Mouse (Mus musculus) intestine, embryonic 15.5 days (tissue): ENCODE data around the gene Fam19a5. TPM values are rescaled to one million over a fixed set of nuclear protein-coding genes. Genes with fewer than 3 reads are reported as not detected.

ENCODE experiments used
- ATAC-seq: fragments of 200-750 bp; cut with Nextera tagmentation; 2 replicates; pipeline ENCODE4 v1.8.0; 2017; ENCODE audit warnings: moderate TSS enrichment, moderate library complexity
- H3K27ac ChIP-seq: fragments of 300-500 bp; sonication (generic); 2 replicates; pipeline ENCODE4 v1.5.1; 2015; ENCODE audit warnings: mild to moderate bottlenecking, inconsistent platforms
- H3K27me3 ChIP-seq: fragments of 300-500 bp; sonication (generic); replicated peaks from 2 replicates; pipeline ENCODE4 v1.6.1; 2015; ENCODE audit warnings: inconsistent platforms
- H3K36me3 ChIP-seq: fragments of 300-500 bp; sonication (generic); 2 replicates; pipeline ENCODE4 v1.6.1; 2015; ENCODE audit warnings: inconsistent platforms
- H3K4me1 ChIP-seq: fragments of 300-500 bp; sonication (generic); replicated peaks from 2 replicates; pipeline ENCODE4 v1.6.1; 2015; ENCODE audit warnings: inconsistent platforms
- H3K4me2 ChIP-seq: fragments of 300-500 bp; sonication (generic); replicated peaks from 2 replicates; pipeline ENCODE4 v1.6.1; 2015; ENCODE audit warnings: mild to moderate bottlenecking, inconsistent platforms
- H3K4me3 ChIP-seq: fragments of 300-500 bp; sonication (generic); replicated peaks from 2 replicates; pipeline ENCODE4 v1.5.1; 2015; ENCODE audit warnings: inconsistent platforms
- H3K9ac ChIP-seq: fragments of 300-500 bp; sonication (generic); 2 replicates; pipeline ENCODE4 v1.6.1; 2015; ENCODE audit warnings: inconsistent platforms
- H3K9me3 ChIP-seq: fragments of 300-500 bp; sonication (generic); 2 replicates; pipeline ENCODE4 v1.6.1; 2016; ENCODE audit warnings: inconsistent platforms
- WGBS: fragments of 180-500 bp; shearing (Covaris S2); methylation state at CpG from one replicate; pipeline ENCODE4 v1.1.7; 2015; 5-methylcytosine and 5-hydroxymethylcytosine counted together
- polyA plus RNA-seq: library from polyadenylated mRNA; unstranded; fragments of >200 nt; fragmentation: Nextera tagmentation; extraction: Ambion mirVana; gene quantifications from 2 replicates; pipeline ENCODE4 v1.2.1, GENCODE M21; 2015

The Fam19a5 gene
- 2.4 and 2.6 TPM in 2 replicates for polyA plus RNA-seq

DNA sequence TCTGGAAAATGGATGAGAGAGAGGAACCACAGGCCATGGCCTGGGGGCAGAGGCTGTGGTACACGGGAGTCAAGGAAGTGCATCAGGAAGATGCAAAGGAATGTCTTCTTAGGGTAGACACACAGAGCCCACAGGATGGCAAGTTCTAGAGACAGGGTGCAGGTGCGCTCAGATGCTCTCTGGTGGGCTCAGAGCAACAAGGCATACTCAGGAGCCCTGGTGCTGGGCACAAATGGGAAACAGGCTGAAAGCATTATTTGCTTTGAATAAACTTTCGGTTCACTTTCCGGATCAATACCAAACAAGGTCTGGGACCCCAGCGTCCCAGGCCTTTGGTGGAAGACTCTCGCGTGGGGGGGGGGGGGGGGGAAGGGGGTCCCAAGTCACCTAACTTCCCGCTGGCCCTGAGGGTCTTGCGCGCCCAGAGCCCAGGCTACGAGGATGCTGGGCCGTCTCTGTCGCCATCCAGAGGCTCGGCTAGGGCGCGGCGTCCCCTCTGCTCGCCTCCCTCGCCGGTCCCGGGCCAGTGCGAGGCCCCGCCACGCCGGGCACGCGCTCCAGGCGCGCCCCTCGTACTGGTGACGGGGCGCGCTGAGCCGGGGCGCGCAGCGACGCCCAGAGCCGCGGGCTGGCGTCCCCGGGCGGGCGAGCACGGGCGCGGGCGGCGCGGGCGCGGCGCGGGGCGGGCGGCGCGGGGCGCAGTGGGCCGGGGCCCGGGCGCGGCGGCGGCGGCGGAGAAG is at the start of gene Fam19a5:
Fam19a5 (plus strand) TSS at position 701 of the 740 bp plus-strand sequence.
- Histone ChIP-seq H3K4me2 (peak within 1 kb of the TSS; percentile 92), H3K27ac (no peak within 1 kb of the TSS), H3K36me3 (no peaks in the 10 kb centered on the region), H3K4me3 (peak within 1 kb of the TSS; percentile 46), H3K27me3 (peaks cover 67% of the 10 kb centered on the region), H3K9me3 (no peaks in the 10 kb centered on the region), H3K4me1 (peaks cover 5% of the 10 kb centered on the region; the same call in 1 of the 2 replicates), H3K9ac (peak within 1 kb of the TSS; percentile 44; the same call in 1 of the 2 replicates)
- 3% methylated on average over 36 of the region's 67 CpGs for WGBS
- ATAC-seq: peak; percentile 70

DNA sequence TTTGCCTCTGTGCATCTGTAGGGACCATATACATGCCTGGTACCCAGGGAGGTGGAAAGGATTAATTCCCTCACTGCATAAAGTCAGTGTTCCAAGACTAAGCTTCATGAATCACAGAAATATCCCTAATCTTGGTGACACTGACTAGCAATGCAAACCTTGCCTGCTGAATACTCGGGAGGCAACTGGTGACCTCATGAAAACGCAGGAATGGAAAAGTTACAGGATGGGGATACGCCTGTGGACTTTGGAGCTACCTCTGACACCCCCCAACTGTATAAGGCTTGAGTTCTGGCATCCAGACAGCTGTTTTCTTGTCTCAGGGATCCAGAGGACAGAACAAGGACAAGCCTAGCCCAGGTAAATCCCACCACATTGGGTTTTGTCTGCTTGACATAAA is 42.4 kb upstream of the Fam19a5 start:
- no peak overlapping the region for H3K4me3 ChIP-seq
- ATAC-seq: no peak
- no peaks in the 10 kb centered on the region for H3K27me3 ChIP-seq
- H3K36me3 ChIP-seq: no peaks in the 10 kb centered on the region
- H3K9me3 ChIP-seq: no peaks in the 10 kb centered on the region
- H3K4me1 ChIP-seq: no peaks in the 10 kb centered on the region
- 69% methylated on average over 3 of the region's 3 CpGs for WGBS
- no peak overlapping the region for H3K27ac ChIP-seq
- no peak overlapping the region for H3K4me2 ChIP-seq
- no peak overlapping the region for H3K9ac ChIP-seq

DNA sequence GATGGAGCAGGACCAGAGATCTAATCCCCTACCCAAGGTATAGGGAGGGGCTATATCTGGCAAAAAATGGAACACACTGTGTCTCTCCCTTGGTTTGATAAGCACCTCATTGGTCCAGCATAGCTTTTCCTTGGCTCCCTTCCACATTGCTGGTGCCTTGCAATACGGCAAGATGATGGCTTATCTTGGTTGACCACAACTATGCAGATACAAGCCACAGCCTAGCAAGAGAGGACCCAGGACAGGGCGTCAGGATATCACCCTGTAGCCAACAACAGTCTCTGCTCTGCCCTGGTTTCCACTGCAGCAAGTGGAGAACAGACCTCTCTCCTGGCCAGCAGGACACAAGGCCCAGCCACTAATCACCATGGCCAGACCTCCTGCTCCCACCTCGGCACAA is 36.8 kb upstream of the Fam19a5 start:
- no peaks in the 10 kb centered on the region for H3K9me3 ChIP-seq
- no peak overlapping the region for H3K9ac ChIP-seq
- no peak for ATAC-seq
- H3K27me3 ChIP-seq: no peaks in the 10 kb centered on the region
- H3K4me3 ChIP-seq: no peak overlapping the region
- H3K4me1 ChIP-seq: no peaks in the 10 kb centered on the region
- no peak overlapping the region for H3K4me2 ChIP-seq
- 61% methylated on average over 3 of the region's 3 CpGs for WGBS
- H3K36me3 ChIP-seq: no peaks in the 10 kb centered on the region
- H3K27ac ChIP-seq: no peak overlapping the region

DNA sequence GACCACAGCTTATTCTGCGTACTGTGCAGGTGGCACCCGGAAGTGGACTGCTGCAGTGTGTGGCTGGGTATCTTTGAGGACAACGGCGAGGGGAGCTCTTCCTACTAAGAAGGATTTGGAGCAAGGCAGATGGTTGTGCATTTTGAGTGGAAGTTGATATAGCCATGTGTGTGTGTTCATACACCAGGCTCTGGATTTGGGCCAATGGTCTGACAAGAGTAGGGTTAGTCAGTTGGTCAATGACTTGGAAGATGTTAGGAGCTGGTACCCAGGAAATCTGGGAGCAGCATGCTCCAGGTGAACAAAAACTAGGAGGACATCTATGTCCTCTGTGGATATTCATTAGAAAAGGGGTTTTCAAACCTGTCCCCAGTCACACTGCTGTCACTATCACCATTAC is 33.2 kb upstream of the Fam19a5 start:
- H3K4me3 ChIP-seq: no peak overlapping the region
- ATAC-seq: no peak
- no peak overlapping the region for H3K27ac ChIP-seq
- 92% methylated on average over 4 of the region's 4 CpGs for WGBS
- H3K27me3 ChIP-seq: no peaks in the 10 kb centered on the region
- H3K9ac ChIP-seq: no peak overlapping the region
- H3K9me3 ChIP-seq: no peaks in the 10 kb centered on the region
- no peak overlapping the region for H3K4me2 ChIP-seq
- H3K4me1 ChIP-seq: no peaks in the 10 kb centered on the region
- H3K36me3 ChIP-seq: no peaks in the 10 kb centered on the region

DNA sequence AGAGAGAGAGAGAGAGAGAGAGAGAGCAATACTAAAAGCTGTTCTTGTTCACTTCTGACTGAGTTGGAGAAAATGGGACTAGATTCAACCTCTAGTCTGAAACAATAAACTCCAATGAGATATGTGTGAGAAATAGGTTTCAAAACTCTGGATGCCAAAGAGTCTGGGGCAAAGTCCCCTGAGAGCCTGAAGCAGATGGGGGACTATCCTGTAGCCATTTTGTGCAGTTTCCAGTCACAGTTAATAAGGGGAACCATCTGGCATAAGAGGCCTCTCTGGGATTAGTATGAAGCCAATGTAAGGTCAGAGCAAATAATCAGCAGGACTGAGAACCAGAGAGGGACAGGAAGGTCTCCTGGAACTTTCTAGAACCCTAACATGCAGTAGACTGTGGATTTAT is 25.9 kb upstream of the Fam19a5 start:
- Histone ChIP-seq H3K4me3 (no peak overlapping the region), H3K9me3 (no peaks in the 10 kb centered on the region), H3K36me3 (no peaks in the 10 kb centered on the region), H3K9ac (no peak overlapping the region), H3K4me2 (no peak overlapping the region), H3K27ac (no peak overlapping the region), H3K27me3 (no peaks in the 10 kb centered on the region), H3K4me1 (no peaks in the 10 kb centered on the region)
- ATAC-seq: no peak

DNA sequence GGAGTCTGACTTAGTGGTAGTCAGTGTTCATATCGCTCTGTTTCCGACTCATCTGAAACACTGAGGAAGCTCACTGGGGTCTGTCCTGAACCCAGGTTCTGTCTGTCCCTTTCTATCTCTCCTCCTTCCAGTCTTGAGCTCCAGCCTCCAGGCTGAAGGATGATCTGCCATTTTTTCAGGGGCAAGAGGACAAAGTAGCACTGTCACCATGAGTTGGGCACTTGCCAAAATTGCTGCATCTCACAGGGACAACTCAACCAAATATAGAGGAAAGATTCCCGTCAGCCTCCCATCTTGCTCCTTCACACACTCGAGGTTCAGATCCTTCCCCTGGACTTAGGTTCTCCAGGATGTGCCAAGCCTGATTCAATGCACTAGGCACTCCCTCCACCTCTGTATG is 14.8 kb upstream of the Fam19a5 start:
- no peak overlapping the region for H3K4me2 ChIP-seq
- no peaks in the 10 kb centered on the region for H3K27me3 ChIP-seq
- no peaks in the 10 kb centered on the region for H3K9me3 ChIP-seq
- ATAC-seq: no peak
- H3K4me1 ChIP-seq: no peaks in the 10 kb centered on the region
- no peak overlapping the region for H3K4me3 ChIP-seq
- H3K36me3 ChIP-seq: no peaks in the 10 kb centered on the region
- 84% methylated on average over 4 of the region's 4 CpGs for WGBS
- H3K27ac ChIP-seq: no peak overlapping the region
- no peak overlapping the region for H3K9ac ChIP-seq

DNA sequence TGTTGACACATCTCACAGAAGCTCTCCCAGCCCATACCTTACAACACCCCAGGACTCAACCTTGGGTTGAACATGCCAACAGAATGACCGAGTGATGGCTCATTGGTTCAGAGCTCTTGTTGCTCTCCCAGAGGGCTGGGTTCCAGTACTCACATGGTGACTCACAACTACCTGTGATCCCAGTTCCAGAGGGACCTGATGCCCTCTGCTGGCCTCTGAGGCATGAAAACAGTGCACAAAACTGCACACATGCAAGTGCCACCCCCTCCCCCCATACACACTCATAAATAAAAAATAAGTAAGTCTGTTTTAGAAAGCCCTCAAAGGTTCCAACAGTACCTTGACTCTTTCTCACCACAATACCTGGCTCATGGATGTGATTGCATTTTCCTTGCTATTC is 2.4 kb upstream of the Fam19a5 start:
- WGBS: 56% methylated on average over 1 of the region's 1 CpGs
- H3K9me3 ChIP-seq: no peaks in the 10 kb centered on the region
- no peak overlapping the region for H3K4me2 ChIP-seq
- no peak overlapping the region for H3K27ac ChIP-seq
- H3K9ac ChIP-seq: no peak overlapping the region
- no peaks in the 10 kb centered on the region for H3K36me3 ChIP-seq
- peaks cover 5% of the 10 kb centered on the region; the same call in 1 of the 2 replicates for H3K4me1 ChIP-seq
- H3K27me3 ChIP-seq: peaks cover 50% of the 10 kb centered on the region
- no peak for ATAC-seq
- H3K4me3 ChIP-seq: no peak overlapping the region

DNA sequence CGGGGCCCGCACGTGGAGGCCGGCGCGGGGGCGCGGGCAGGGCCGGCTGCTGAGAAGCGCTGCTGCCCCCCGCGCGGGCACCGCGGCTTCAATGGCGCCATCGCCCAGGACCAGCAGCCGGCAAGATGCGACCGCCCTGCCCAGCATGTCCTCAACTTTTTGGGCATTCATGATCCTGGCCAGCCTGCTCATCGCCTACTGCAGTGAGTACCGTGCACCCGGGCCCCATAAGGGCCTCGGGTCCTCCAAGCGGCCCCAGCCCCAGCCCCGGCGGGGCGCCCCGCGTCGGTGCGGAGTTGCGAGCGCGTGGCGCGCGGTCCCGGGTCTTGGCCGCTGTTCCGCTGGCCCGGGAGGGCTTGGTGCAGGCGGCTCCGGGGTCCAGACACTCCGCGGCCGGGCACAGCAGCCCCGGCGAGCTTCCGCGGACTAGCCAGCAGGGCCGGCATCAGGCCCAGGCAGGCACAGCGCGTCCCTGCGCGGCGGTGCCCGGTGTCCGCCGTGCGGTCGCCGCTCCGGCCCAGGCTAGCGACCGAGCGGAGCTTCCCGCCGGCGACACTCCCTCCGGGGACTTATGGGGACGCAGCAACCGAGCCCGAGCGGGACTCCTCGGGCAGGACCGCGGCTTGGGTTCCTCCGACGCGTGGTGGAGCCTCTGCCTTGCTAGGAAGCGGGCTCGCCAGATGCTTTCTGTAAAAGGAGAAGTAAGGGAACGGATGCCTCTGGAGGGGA is 466 bp downstream of the Fam19a5 start:
- Histone ChIP-seq H3K9me3 (no peaks in the 10 kb centered on the region), H3K36me3 (no peaks in the 10 kb centered on the region), H3K27me3 (peaks cover 73% of the 10 kb centered on the region), H3K27ac (no peak overlapping the region), H3K4me1 (peaks cover 5% of the 10 kb centered on the region; the same call in 1 of the 2 replicates), H3K4me2 (peak overlapping the region; percentile 92), H3K9ac (peak overlapping the region; percentile 44; the same call in 1 of the 2 replicates), H3K4me3 (peak overlapping the region; percentile 46)
- ATAC-seq: peak; percentile 82
- WGBS: under 1% methylated on average over 83 of the region's 84 CpGs

DNA sequence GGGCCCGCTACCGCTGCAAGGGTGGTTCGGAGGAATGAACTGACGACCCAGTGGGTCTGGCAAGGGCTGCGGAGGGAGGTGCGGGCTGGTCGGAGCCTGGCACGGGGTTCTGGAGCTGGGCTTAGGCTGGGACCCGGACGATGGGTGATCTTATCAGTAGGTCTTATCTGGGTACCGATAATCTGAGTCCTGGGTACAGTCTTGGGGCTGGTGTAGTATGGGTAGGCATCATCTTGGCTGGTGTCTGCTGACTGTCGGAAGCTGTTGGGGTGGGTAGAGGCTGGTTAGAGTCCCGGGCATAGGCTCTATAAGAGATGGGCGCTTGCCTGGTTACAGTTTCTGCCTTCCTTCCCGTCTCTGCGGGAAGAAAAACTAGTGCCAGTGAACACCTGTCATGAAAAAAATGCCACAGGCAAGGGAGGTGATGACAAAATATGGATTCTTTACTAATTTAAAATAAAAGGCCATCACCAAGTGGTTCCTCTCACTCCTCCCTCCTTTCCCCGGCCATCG is 1.1 kb downstream of the Fam19a5 start:
- Histone ChIP-seq H3K36me3 (no peaks in the 10 kb centered on the region), H3K27me3 (peaks cover 77% of the 10 kb centered on the region), H3K4me2 (peak overlapping the region; percentile 92), H3K4me1 (peaks cover 5% of the 10 kb centered on the region; the same call in 1 of the 2 replicates), H3K9me3 (no peaks in the 10 kb centered on the region), H3K27ac (no peak overlapping the region), H3K9ac (peak overlapping the region; percentile 44; the same call in 1 of the 2 replicates), H3K4me3 (peak overlapping the region; percentile 46)
- ATAC-seq: no peak
- WGBS: 12% methylated on average over 18 of the region's 18 CpGs

DNA sequence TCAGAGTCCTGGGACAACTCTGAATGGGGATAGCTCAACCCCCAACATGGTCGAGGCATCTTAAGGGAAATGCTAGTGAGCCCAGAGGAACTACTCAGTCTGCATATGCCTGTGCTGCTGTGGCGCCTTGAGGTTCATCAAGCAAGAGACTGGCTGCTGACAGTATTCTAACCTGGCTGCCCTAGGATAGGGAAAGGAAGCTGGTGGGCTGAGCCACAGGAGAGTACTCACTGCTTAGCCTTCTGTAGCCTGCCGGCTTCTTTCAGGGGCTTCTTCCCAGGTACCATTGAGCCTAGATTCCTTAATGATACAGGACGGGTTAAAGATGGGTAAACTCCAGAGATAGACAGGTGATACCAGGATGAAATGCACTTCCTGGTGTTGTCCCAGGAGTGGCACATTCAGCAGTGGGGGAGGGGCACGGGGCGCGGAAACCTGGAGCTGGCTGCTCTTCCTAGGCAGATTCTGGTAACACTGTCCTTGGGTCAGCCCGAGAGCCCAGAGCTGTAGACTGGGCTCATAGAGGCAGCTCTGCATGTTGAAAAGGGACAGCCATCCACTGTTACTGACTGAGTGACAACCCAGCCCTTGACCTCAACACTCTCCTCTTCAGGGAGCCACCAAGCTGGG is 1.7 kb downstream of the Fam19a5 start:
- Histone ChIP-seq H3K9ac (no peak overlapping the region), H3K4me2 (peak overlapping the region; percentile 92; the same call in 1 of the 2 replicates), H3K9me3 (no peaks in the 10 kb centered on the region), H3K4me3 (no peak overlapping the region), H3K27me3 (peaks cover 73% of the 10 kb centered on the region), H3K27ac (no peak overlapping the region), H3K36me3 (no peaks in the 10 kb centered on the region), H3K4me1 (peaks cover 5% of the 10 kb centered on the region; the same call in 1 of the 2 replicates)
- no peak for ATAC-seq
- 26% methylated on average over 8 of the region's 8 CpGs for WGBS

DNA sequence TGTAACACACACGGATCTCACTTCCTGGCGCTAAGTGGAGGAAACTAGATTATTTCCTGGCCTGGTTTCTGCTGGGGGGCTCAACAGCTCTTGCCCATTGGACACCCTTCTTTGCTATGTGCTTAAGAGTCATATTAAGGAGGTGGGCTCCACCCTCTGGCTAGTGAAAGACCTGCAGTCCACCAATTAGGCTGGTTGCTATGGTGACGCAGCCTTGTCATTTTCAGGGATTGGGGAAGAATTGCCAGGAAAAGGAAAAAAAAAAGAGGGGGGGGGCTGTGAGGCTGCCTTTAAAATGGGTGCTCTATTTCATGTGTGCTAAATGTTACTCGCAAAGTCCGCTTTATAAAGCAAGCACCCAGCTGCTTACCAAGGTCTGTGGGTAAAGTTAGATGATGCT is 2.9 kb downstream of the Fam19a5 start:
- peaks cover 5% of the 10 kb centered on the region; the same call in 1 of the 2 replicates for H3K4me1 ChIP-seq
- ATAC-seq: no peak
- no peak overlapping the region for H3K27ac ChIP-seq
- no peaks in the 10 kb centered on the region for H3K36me3 ChIP-seq
- H3K9me3 ChIP-seq: no peaks in the 10 kb centered on the region
- 45% methylated on average over 5 of the region's 5 CpGs for WGBS
- no peak overlapping the region for H3K4me2 ChIP-seq
- H3K4me3 ChIP-seq: no peak overlapping the region
- peaks cover 75% of the 10 kb centered on the region for H3K27me3 ChIP-seq
- H3K9ac ChIP-seq: no peak overlapping the region

DNA sequence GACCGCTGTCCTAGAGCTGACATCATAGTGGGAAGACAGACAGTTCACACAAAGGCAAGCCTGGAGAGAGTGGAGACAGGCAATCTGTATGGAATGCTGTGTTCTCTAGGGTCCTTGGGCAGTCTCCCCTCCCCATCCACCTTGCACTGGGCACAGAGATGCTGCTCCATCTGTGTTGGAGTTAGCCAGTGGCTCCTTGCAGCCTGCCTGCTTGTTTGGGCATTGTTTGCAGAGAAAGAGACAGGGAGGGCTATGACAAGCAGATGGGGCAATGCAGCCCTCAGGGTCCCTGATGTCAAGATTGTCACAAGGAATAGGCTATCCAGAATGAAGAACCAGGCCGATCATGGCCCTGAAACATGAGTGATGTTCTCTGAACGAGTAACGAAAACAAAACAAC is 5.6 kb downstream of the Fam19a5 start:
- Histone ChIP-seq H3K36me3 (no peaks in the 10 kb centered on the region), H3K9me3 (no peaks in the 10 kb centered on the region), H3K4me3 (no peak overlapping the region), H3K4me1 (0 out of 2 replicates have a peak, but pooled peaks cover 2% of the 10 kb centered on the region), H3K27me3 (peaks cover 52% of the 10 kb centered on the region), H3K27ac (no peak overlapping the region), H3K9ac (no peak overlapping the region), H3K4me2 (no peak overlapping the region)
- 78% methylated on average over 4 of the region's 4 CpGs for WGBS
- ATAC-seq: no peak
